Mouse (Mus musculus) ES-Bruce4 (cell line): ENCODE data around the gene Fgfr2. TPM values are rescaled to one million over a fixed set of nuclear protein-coding genes. Genes with fewer than 3 reads are reported as not detected.
A peak's percentile ranks its signal among the peaks of the same experiment; 100 is the strongest.

ENCODE experiments used
- H3K27ac ChIP-seq: 2 replicates; pipeline ENCODE4 v1.5.1; 2012; ENCODE audit warnings: low read length, inconsistent platforms; ENCODE audit not compliant: insufficient read depth
- H3K27me3 ChIP-seq: 2 replicates; pipeline ENCODE4 v1.6.1; 2012; ENCODE audit warnings: mild to moderate bottlenecking, low read length, inconsistent platforms; ENCODE audit not compliant: control insufficient read depth, poor library complexity, insufficient read depth, severe bottlenecking
- H3K36me3 ChIP-seq: 2 replicates; pipeline ENCODE4 v1.6.1; 2012; ENCODE audit warnings: inconsistent platforms, mild to moderate bottlenecking, low read length, moderate library complexity; ENCODE audit not compliant: control insufficient read depth, poor library complexity, insufficient read depth, severe bottlenecking
- H3K4me1 ChIP-seq: one replicate; pipeline ENCODE4 v1.8.1; 2011; ENCODE audit warnings: low read length; ENCODE audit not compliant: control insufficient read depth, insufficient read depth
- H3K4me3 ChIP-seq: 2 replicates; pipeline ENCODE4 v1.5.1; 2011; ENCODE audit warnings: low read depth, mild to moderate bottlenecking, low read length
- H3K9ac ChIP-seq: 2 replicates; pipeline ENCODE4 v1.6.1; 2012; ENCODE audit warnings: low read depth, mild to moderate bottlenecking, inconsistent platforms; ENCODE audit not compliant: poor library complexity, severe bottlenecking
- H3K9me3 ChIP-seq: replicated peaks from 2 replicates; pipeline ENCODE4 v1.6.1; 2012; ENCODE audit warnings: mild to moderate bottlenecking, low read length, inconsistent platforms; ENCODE audit not compliant: control insufficient read depth, poor library complexity, insufficient read depth, severe bottlenecking
- CTCF ChIP-seq: IDR thresholded peaks from one replicate; pipeline ENCODE4 v1.8.1; 2011; ENCODE audit warnings: low read depth, low read length
- EP300 ChIP-seq: IDR thresholded peaks from 2 replicates; pipeline ENCODE4 v1.6.1; 2011; ENCODE audit warnings: low read depth, low read length; ENCODE audit not compliant: insufficient read depth
- POLR2A ChIP-seq: IDR thresholded peaks from one replicate; pipeline ENCODE4 v1.8.1; 2011; ENCODE audit warnings: low read length; ENCODE audit not compliant: insufficient read depth
- polyA plus RNA-seq: library from polyadenylated mRNA; stranded (reverse); fragments of >200 nt; gene quantifications from 2 replicates; pipeline ENCODE4 v1.2.4, GENCODE M21; 2011; ENCODE audit warnings: low read depth; ENCODE audit not compliant: missing spikeins, insufficient read depth, insufficient read length

The Fgfr2 gene
- polyA plus RNA-seq, 1 experiment = 34.8 TPM

DNA sequence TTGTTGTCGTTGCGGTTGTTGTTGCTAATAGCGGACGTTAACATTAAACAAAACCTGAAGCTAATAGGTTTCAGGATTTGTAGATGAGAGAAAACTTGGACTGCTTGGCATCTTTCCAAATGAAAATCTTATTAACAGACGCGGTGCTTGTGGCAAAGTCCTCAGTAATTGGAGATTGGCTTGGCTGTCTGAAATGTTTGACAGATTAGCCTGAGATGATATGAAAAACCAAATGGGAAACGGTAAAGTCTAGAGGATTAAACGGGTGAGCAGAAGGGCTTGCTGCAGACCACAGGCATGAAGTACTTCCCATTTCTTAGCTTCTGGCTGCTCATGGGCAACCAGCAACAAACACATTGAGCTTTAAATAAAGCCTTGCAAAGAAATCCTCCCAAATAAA lies 1493.6 kb downstream of the Fgfr2 start:
- Histone ChIP-seq H3K9ac (no peak overlapping the region), H3K27me3 (no peaks in the 10 kb centered on the region), H3K4me3 (no peak overlapping the region), H3K36me3 (no peaks in the 10 kb centered on the region), H3K9me3 (no peaks in the 10 kb centered on the region), H3K27ac (no peak overlapping the region), H3K4me1 (no peaks in the 10 kb centered on the region)
- TF ChIP-seq POLR2A (no peak), CTCF (no peak), EP300 (no peak)

DNA sequence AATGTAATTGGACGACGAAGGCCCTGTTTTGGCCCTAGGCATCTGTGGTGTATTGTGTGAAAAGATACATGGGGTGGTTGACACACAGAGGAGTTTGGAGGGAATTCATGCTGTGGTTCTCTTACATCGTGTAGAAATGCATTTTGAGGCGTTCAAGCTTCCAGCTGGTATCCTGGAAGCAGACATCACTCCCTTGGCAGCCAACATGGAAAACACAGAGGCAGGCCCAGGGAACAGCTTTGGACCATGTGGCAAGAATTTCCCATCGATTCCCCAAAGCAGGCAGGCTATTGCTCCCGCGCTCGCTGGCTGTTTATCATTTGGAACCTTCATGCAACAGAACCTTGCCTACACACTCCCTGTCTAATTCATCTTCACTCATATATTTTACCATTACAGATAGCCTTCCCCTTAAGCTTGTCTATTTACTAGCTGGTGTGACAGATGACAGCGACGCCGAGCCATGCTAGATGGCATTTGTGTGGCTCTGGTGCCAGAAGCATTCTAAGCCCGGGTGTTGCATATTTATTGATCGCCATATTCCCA lies 1494.2 kb downstream of the Fgfr2 start:
- Histone ChIP-seq H3K4me1 (no peaks in the 10 kb centered on the region), H3K27ac (no peak overlapping the region), H3K4me3 (no peak overlapping the region), H3K9me3 (no peaks in the 10 kb centered on the region), H3K36me3 (no peaks in the 10 kb centered on the region), H3K9ac (no peak overlapping the region), H3K27me3 (no peaks in the 10 kb centered on the region)
- no peak for TF ChIP-seq POLR2A
- no peak for TF ChIP-seq EP300
- TF ChIP-seq CTCF = no peak

DNA sequence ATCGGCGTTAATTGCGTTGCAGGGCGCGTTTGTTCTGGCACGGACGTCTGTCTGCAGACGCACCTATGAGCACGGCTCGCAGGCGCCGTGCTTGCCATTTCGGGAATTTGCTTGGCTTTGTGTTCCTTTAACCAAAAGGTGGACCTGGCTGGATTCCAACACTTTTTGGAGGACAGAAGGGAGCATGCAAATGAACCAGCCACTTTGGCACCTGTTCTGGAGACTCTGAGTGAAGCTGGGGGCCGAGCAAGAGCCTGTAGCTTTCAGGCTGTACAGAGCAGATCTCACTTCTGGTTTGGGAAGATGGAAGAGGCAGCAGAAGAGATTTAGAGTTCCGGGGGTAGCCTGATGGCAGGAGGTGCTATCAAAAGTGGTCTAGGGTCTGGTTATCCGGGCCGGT lies 1494.8 kb downstream of the Fgfr2 start:
- no peaks in the 10 kb centered on the region for H3K27me3 ChIP-seq

DNA sequence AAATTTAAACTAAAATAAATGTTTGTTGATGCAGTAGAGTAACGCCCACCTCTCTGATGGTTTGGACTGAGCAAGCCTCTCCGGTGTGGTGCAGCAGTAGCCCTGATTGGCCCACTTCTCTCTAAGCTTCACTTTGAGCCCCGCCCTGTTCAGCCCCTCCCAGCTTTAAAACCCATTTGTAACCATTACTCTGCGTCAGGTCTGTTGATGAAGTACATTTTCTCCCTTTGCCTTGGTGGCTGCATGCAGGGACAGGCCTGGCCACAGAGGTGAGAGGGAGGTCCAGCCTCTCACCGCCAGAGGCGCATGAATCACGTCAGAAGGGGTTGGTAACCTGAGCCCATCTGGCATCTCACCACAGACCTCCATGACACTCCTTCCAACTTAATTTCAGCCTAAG lies 1513.5 kb downstream of the Fgfr2 start:
- H3K36me3 ChIP-seq = no peaks in the 10 kb centered on the region
- no peak overlapping the region for H3K27ac ChIP-seq
- no peak overlapping the region for H3K4me3 ChIP-seq
- no peak for TF ChIP-seq EP300
- TF ChIP-seq CTCF = peak; percentile 46
- no peak for TF ChIP-seq POLR2A
- H3K4me1 ChIP-seq = no peaks in the 10 kb centered on the region
- H3K27me3 ChIP-seq = no peaks in the 10 kb centered on the region
- no peak overlapping the region for H3K9ac ChIP-seq
- no peaks in the 10 kb centered on the region for H3K9me3 ChIP-seq

More for the DNA sequence above, 1494.8 kb downstream of the Fgfr2 start:
- Histone ChIP-seq H3K36me3 (no peaks in the 10 kb centered on the region), H3K27ac (no peak overlapping the region), H3K9me3 (no peaks in the 10 kb centered on the region), H3K4me3 (no peak overlapping the region), H3K9ac (no peak overlapping the region), H3K4me1 (no peaks in the 10 kb centered on the region)
- TF ChIP-seq CTCF = no peak
- TF ChIP-seq POLR2A = no peak
- TF ChIP-seq EP300 = no peak

DNA sequence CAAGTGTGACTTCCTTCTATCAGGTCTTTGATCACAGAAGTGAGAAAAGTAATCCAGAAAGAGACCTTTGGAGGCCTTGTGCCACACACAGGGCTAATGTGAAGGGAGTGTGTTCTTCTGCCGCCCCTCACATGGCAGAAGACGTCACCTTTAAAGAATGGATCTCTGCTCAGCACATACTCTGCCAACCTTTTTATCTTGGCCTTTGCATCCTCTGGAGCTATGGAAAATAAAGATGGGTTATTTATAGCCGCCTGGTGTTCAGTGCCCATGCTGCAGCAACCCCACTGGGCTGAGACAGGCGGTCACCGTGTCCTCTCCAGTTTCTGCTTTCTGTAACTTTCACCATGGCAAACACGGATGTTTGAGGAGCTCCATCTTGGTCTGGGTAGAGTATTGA lies 1515.1 kb downstream of the Fgfr2 start:
- no peak for TF ChIP-seq CTCF
- no peak for TF ChIP-seq POLR2A
- TF ChIP-seq EP300 = no peak
- Histone ChIP-seq H3K4me1 (no peaks in the 10 kb centered on the region), H3K4me3 (no peak overlapping the region), H3K27ac (no peak overlapping the region), H3K9ac (no peak overlapping the region), H3K9me3 (no peaks in the 10 kb centered on the region), H3K27me3 (no peaks in the 10 kb centered on the region), H3K36me3 (no peaks in the 10 kb centered on the region)

DNA sequence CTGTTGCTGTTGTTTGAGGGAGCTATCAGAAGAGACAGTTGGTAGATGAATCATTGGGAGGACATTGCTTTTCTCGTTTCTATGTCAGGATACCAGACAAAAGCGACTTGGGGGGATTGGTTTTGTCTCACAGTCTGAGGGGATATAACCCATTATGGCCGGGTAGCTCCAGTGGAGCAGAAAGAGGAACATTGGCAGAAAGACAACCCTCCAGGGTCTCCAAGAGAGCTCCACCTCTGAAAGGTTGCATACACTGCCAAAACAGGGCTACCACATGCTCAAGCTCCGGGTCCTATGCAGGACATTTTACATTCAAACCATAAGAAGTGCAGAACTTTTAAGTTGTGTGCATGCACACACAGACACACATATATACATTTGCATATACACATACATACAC lies 1517.7 kb downstream of the Fgfr2 start:
- Histone ChIP-seq H3K9ac (no peak overlapping the region), H3K4me3 (no peak overlapping the region), H3K27ac (no peak overlapping the region), H3K36me3 (no peaks in the 10 kb centered on the region), H3K9me3 (no peaks in the 10 kb centered on the region), H3K4me1 (no peaks in the 10 kb centered on the region), H3K27me3 (no peaks in the 10 kb centered on the region)
- TF ChIP-seq POLR2A = no peak
- no peak for TF ChIP-seq CTCF
- TF ChIP-seq EP300 = no peak
